Mouse (Mus musculus) lung, adult 2 months (tissue): Measurements from ENCODE around the gene Akt1s1.

Experiments
- CTCF ChIP-seq: fragments of 200-500 bp; IDR thresholded peaks from 2 replicates; pipeline ENCODE4 v1.5.1; 2011; ENCODE audit warnings: mild to moderate bottlenecking, low read length, control low read depth; ENCODE audit not compliant: insufficient read depth
- POLR2A ChIP-seq: fragments of 200-500 bp; IDR thresholded peaks from 2 replicates; pipeline ENCODE4 v1.6.1; 2011; ENCODE audit warnings: low read depth, mild to moderate bottlenecking, control low read depth, low read length, borderline replicate concordance; ENCODE audit errors: extremely low read depth

GRCm38 (mm10) chr7:44888256-44889105 is 39.7 kb downstream of the Akt1s1 start:
- TF ChIP-seq CTCF (no peak), POLR2A (no peak)
